Comparison of ENCODE assay signal across 25 mouse cellular contexts in the genomic region with DNA sequence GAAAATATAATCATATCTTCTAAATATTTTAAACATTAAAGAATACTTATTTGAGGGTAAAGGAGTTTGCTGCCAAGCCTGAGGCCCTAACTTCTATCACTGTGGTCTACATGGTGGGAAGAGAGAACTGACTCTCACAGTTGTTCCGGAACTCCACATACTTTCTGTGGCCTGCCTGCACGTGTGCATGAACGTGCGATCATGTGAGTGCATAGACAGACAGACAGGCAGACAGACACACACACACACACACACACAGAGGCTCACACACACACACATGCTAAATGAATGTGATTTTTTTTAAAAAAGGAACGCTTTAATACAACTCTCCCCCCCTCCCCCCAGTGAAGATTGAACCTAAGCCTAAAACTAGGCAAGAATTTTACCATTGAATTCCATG. TPM values are rescaled to one million over a fixed set of nuclear protein-coding genes. Genes with fewer than 3 reads are reported as not detected.
"Had no signal": no experiment of that assay in that cellular context is flagged by ENCODE, and none has a peak within 500 bp of the region (broad histone marks: within the 10 kb centered on the region; RNA-seq: fewer than 3 reads in every experiment).

No protein-coding gene starts in this region.

- DNase-seq: kidney, adult 18-20 months; kidney, adult 9 months; kidney, postnatal 14 days; kidney, postnatal 4 days; layer of hippocampus, postnatal 36 days; liver, embryonic 13.5 days; lung, adult 2 months; lung, postnatal 36 days; thymus, adult 2 months; thymus, postnatal 14 days; thymus, postnatal 4 days had no signal

- H3K27ac ChIP-seq: left cerebral cortex, adult 2 months; limb, embryonic 12.5 days; liver, embryonic 13.5 days; midbrain, embryonic 10.5 days; midbrain, embryonic 13.5 days; stomach, postnatal 0 days had no signal

- H3K9ac ChIP-seq: limb, embryonic 12.5 days; liver, embryonic 13.5 days; midbrain, embryonic 13.5 days had no signal

- ATAC-seq: midbrain, embryonic 13.5 days; midbrain, embryonic 16.5 days had no signal

- H3K9me3 ChIP-seq: limb, embryonic 12.5 days; liver, embryonic 13.5 days; midbrain, embryonic 10.5 days; midbrain, embryonic 13.5 days had no signal

- H3K4me3 ChIP-seq: left cerebral cortex, adult 2 months; limb, embryonic 12.5 days; liver, embryonic 13.5 days; megakaryocyte, embryonic 14.5 days; midbrain, embryonic 10.5 days; midbrain, embryonic 13.5 days had no signal

- H3K36me3 ChIP-seq: limb, embryonic 12.5 days; liver, embryonic 13.5 days; midbrain, embryonic 10.5 days; midbrain, embryonic 13.5 days had no signal

- H3K4me2 ChIP-seq: limb, embryonic 12.5 days; liver, embryonic 13.5 days; midbrain, embryonic 13.5 days had no signal

RNA-seq across cellular contexts. Expression of a gene that starts 41.7 kb away (rescaled TPM):
- total RNA-seq: liver, adult 2 months; monocyte, adult 5-6 weeks had no signal
- polyA plus RNA-seq: liver, adult 2 months; spleen, adult 2 months had no signal

RNA-seq across cellular contexts. Expression of a gene that starts 41.9 kb away (rescaled TPM):
- total RNA-seq: liver, adult 2 months; monocyte, adult 5-6 weeks had no signal
- polyA plus RNA-seq: liver, adult 2 months; liver, embryonic 13.5 days; lung, adult 2 months; lung, embryonic 16.5 days; neural tube, embryonic 11.5 days; small intestine, adult 2 months; stomach, embryonic 14.5 days; stomach, postnatal 0 days; thymus, adult 2 months had no signal
